Mouse (Mus musculus) heart, embryonic 11.5 days (tissue): Measurements from ENCODE around the gene Nav2. TPM values are rescaled to one million over a fixed set of nuclear protein-coding genes. Genes with fewer than 3 reads are reported as not detected.

Source experiments
- ATAC-seq: fragments of 200-750 bp; cut with Nextera tagmentation; replicated peaks from 2 replicates; pipeline ENCODE4 v1.8.0; 2017; ENCODE audit warnings: moderate library complexity; ENCODE audit not compliant: insufficient number of reproducible peaks, low FRiP score, low TSS enrichment
- H3K27ac ChIP-seq: fragments of 300-500 bp; sonication (generic); 2 replicates; pipeline ENCODE4 v1.5.1; 2014; ENCODE audit warnings: mild to moderate bottlenecking, low read depth, low read length
- H3K27me3 ChIP-seq: fragments of 300-500 bp; sonication (generic); 2 replicates; pipeline ENCODE4 v1.6.1; 2014; ENCODE audit warnings: mild to moderate bottlenecking, low read length, mixed read lengths; ENCODE audit not compliant: control insufficient read depth, insufficient read depth
- H3K36me3 ChIP-seq: fragments of 300-500 bp; sonication (generic); 2 replicates; pipeline ENCODE4 v1.6.1; 2014; ENCODE audit warnings: mild to moderate bottlenecking, low read length, moderate library complexity, mixed read lengths; ENCODE audit not compliant: control insufficient read depth, insufficient read depth
- H3K4me1 ChIP-seq: fragments of 300-500 bp; sonication (generic); 2 replicates; pipeline ENCODE4 v1.6.1; 2014; ENCODE audit warnings: low read length; ENCODE audit not compliant: control insufficient read depth, insufficient read depth
- H3K4me2 ChIP-seq: fragments of 300-500 bp; sonication (generic); 2 replicates; pipeline ENCODE4 v1.6.1; 2014; ENCODE audit warnings: mild to moderate bottlenecking, moderate library complexity
- H3K4me3 ChIP-seq: fragments of 300-500 bp; sonication (generic); 2 replicates; pipeline ENCODE4 v1.5.1; 2014; ENCODE audit warnings: low read depth, low read length
- H3K9ac ChIP-seq: fragments of 300-500 bp; sonication (generic); 2 replicates; pipeline ENCODE4 v1.6.1; 2014; ENCODE audit warnings: mild to moderate bottlenecking, low read depth, low read length, moderate library complexity
- H3K9me3 ChIP-seq: fragments of 300-500 bp; sonication (generic); replicated peaks from 2 replicates; pipeline ENCODE4 v1.6.1; 2016; ENCODE audit warnings: low read length; ENCODE audit not compliant: control insufficient read depth
- WGBS: fragments of 180-500 bp; shearing (Covaris S2); extraction: QIAGEN DNeasy Blood & Tissue Kit; methylation state at CpG from one replicate; pipeline ENCODE4 v1.1.7; 2014; ENCODE audit not compliant: insufficient replicate concordance; 5-methylcytosine and 5-hydroxymethylcytosine counted together
- polyA plus RNA-seq: library from polyadenylated mRNA; unstranded; fragments of >200 nt; fragmentation: Nextera tagmentation; extraction: Ambion mirVana; gene quantifications from 2 replicates; pipeline ENCODE4 v1.2.1, GENCODE M21; 2014

Gene Nav2
- polyA plus RNA-seq, 1 experiment from 2014 or later, result 32.2 TPM

GRCm38 (mm10) chr7:49562404-49562803 lies 653.9 kb downstream of the Nav2 start:
- no peak overlapping the region for H3K27ac ChIP-seq
- H3K4me1 ChIP-seq, result peaks cover 45% of the 10 kb centered on the region
- no peak for ATAC-seq
- H3K9ac ChIP-seq, result no peak overlapping the region
- WGBS, result 82% methylated on average over 4 of the region's 4 CpGs
- H3K4me3 ChIP-seq, result no peak overlapping the region
- H3K4me2 ChIP-seq, result no peak overlapping the region
- no peaks in the 10 kb centered on the region for H3K27me3 ChIP-seq
- H3K36me3 ChIP-seq, result peaks cover 7% of the 10 kb centered on the region
- H3K9me3 ChIP-seq, result no peaks in the 10 kb centered on the region

- ATAC-seq, result no peak
- H3K4me3 ChIP-seq, result no peak overlapping the region
- 73% methylated on average over 8 of the region's 8 CpGs for WGBS
- peaks cover 7% of the 10 kb centered on the region for H3K36me3 ChIP-seq
- no peaks in the 10 kb centered on the region for H3K9me3 ChIP-seq
- H3K27ac ChIP-seq, result no peak overlapping the region
- H3K9ac ChIP-seq, result no peak overlapping the region
- peaks cover 49% of the 10 kb centered on the region for H3K4me1 ChIP-seq
- H3K4me2 ChIP-seq, result no peak overlapping the region
- no peaks in the 10 kb centered on the region for H3K27me3 ChIP-seq
Observed at GRCm38 (mm10) chr7:49562851-49563250, 654.3 kb downstream of the Nav2 start.

- 84% methylated on average over 11 of the region's 11 CpGs for WGBS
- Histone ChIP-seq H3K27me3 (no peaks in the 10 kb centered on the region), H3K4me2 (no peak overlapping the region), H3K4me1 (peaks cover 32% of the 10 kb centered on the region), H3K9me3 (no peaks in the 10 kb centered on the region), H3K9ac (no peak overlapping the region), H3K36me3 (peaks cover 9% of the 10 kb centered on the region; the same call in 1 of the 2 replicates), H3K27ac (0 out of 2 replicates have a peak overlapping the region, but pooled peaks have one; percentile 41), H3K4me3 (no peak overlapping the region)
- ATAC-seq, result no peak
Observed at GRCm38 (mm10) chr7:49565084-49565483, 656.6 kb downstream of the Nav2 start.

- no peak overlapping the region for H3K4me2 ChIP-seq
- H3K9ac ChIP-seq, result no peak overlapping the region
- no peak overlapping the region for H3K4me3 ChIP-seq
- no peak for ATAC-seq
- peaks cover 12% of the 10 kb centered on the region; the same call in 1 of the 2 replicates for H3K36me3 ChIP-seq
- no peaks in the 10 kb centered on the region for H3K27me3 ChIP-seq
- peak overlapping the region; percentile 78 for H3K27ac ChIP-seq
- H3K4me1 ChIP-seq, result peaks cover 30% of the 10 kb centered on the region
- 68% methylated on average over 11 of the region's 11 CpGs for WGBS
- no peaks in the 10 kb centered on the region for H3K9me3 ChIP-seq
Observed at GRCm38 (mm10) chr7:49565798-49566197, 657.3 kb downstream of the Nav2 start.

- Histone ChIP-seq H3K4me1 (peaks cover 35% of the 10 kb centered on the region), H3K4me3 (no peak overlapping the region), H3K9me3 (no peaks in the 10 kb centered on the region), H3K27ac (peak overlapping the region; percentile 24; the same call in 1 of the 2 replicates), H3K4me2 (no peak overlapping the region), H3K9ac (no peak overlapping the region), H3K36me3 (peaks cover 18% of the 10 kb centered on the region), H3K27me3 (no peaks in the 10 kb centered on the region)
- no peak for ATAC-seq
- 53% methylated on average over 13 of the region's 13 CpGs for WGBS
Observed at GRCm38 (mm10) chr7:49567346-49568034, 659.0 kb downstream of the Nav2 start.

- H3K9ac ChIP-seq, result no peak overlapping the region
- no peak overlapping the region for H3K4me3 ChIP-seq
- WGBS, result 93% methylated on average over 7 of the region's 7 CpGs
- no peaks in the 10 kb centered on the region for H3K27me3 ChIP-seq
- no peak for ATAC-seq
- H3K4me1 ChIP-seq, result peaks cover 30% of the 10 kb centered on the region
- no peak overlapping the region for H3K4me2 ChIP-seq
- peaks cover 20% of the 10 kb centered on the region for H3K36me3 ChIP-seq
- H3K27ac ChIP-seq, result no peak overlapping the region
- no peaks in the 10 kb centered on the region for H3K9me3 ChIP-seq
Observed at GRCm38 (mm10) chr7:49569646-49570045, 661.1 kb downstream of the Nav2 start.

GRCm38 (mm10) chr7:49571606-49572005 lies 663.1 kb downstream of the Nav2 start:
- WGBS, result 74% methylated on average over 2 of the region's 2 CpGs
- Histone ChIP-seq H3K27me3 (no peaks in the 10 kb centered on the region), H3K27ac (0 out of 2 replicates have a peak overlapping the region, but pooled peaks have one; percentile 46), H3K4me3 (no peak overlapping the region), H3K9me3 (no peaks in the 10 kb centered on the region), H3K36me3 (peaks cover 28% of the 10 kb centered on the region), H3K4me2 (no peak overlapping the region), H3K4me1 (peaks cover 16% of the 10 kb centered on the region), H3K9ac (no peak overlapping the region)
- ATAC-seq, result no peak

GRCm38 (mm10) chr7:49575226-49575625 lies 666.7 kb downstream of the Nav2 start:
- H3K4me2 ChIP-seq, result no peak overlapping the region
- no peaks in the 10 kb centered on the region for H3K9me3 ChIP-seq
- no peak overlapping the region for H3K9ac ChIP-seq
- no peak overlapping the region for H3K27ac ChIP-seq
- H3K4me1 ChIP-seq, result peaks cover 6% of the 10 kb centered on the region; the same call in 1 of the 2 replicates
- H3K4me3 ChIP-seq, result no peak overlapping the region
- WGBS, result 91% methylated on average over 9 of the region's 9 CpGs
- ATAC-seq, result no peak
- H3K27me3 ChIP-seq, result no peaks in the 10 kb centered on the region
- peaks cover 41% of the 10 kb centered on the region for H3K36me3 ChIP-seq

- H3K9ac ChIP-seq, result no peak overlapping the region
- no peak overlapping the region for H3K27ac ChIP-seq
- ATAC-seq, result no peak
- WGBS, result 71% methylated on average over 2 of the region's 2 CpGs
- H3K36me3 ChIP-seq, result peaks cover 37% of the 10 kb centered on the region
- no peak overlapping the region for H3K4me3 ChIP-seq
- no peaks in the 10 kb centered on the region for H3K27me3 ChIP-seq
- no peaks in the 10 kb centered on the region for H3K4me1 ChIP-seq
- H3K4me2 ChIP-seq, result no peak overlapping the region
- H3K9me3 ChIP-seq, result no peaks in the 10 kb centered on the region
Observed at GRCm38 (mm10) chr7:49577096-49577495, 668.6 kb downstream of the Nav2 start.
